In genomic region chr6:55356017-55356703, GRCm38 (mm10) we compare ENCODE assay signal across 1 mouse cellular context.
TF ChIP-seq lines count a peak whose summit lies in the region.

No protein-coding gene starts in this region.

TF ChIP-seq in MEL, 35 proteins besides CTCF, POLR2A, EP300 and RAD21 (continued from another document):
- 0 out of 2 replicates have a peak, but pooled peaks have one; percentile 26 for TF ChIP-seq GATA1 (IDR thresholded peaks at IDR 0.05; ENCODE audit: low read depth, low read length)
- TF ChIP-seq TCF12 (IDR thresholded peaks at IDR 0.05; ENCODE audit: low read depth, low read length): peak; percentile 42; the same call in 1 of the 2 replicates
- TF ChIP-seq SIN3A (IDR thresholded peaks at IDR 0.05; ENCODE audit: low read length): 0 out of 2 replicates have a peak, but pooled peaks have one; percentile 28
- TF ChIP-seq MAX (IDR thresholded peaks at IDR 0.05; ENCODE audit: low read length): no peak
- no peak for TF ChIP-seq TBP (IDR thresholded peaks at IDR 0.05; ENCODE audit: low read depth, low read length)
- TF ChIP-seq MXI1 (IDR thresholded peaks at IDR 0.05; ENCODE audit: low read depth, low read length): no peak
- no peak for TF ChIP-seq USF1 (IDR thresholded peaks at IDR 0.05; ENCODE audit: low read depth, low read length)
TF ChIP-seq in MEL: peak in this region for 6.
